Mouse (Mus musculus) mature B cell (primary cell): Measurements from ENCODE around the gene Meox1.

ENCODE experiments used
- in situ Hi-C: fragments of 300-500 bp; cut with MboI; formaldehyde crosslinking; loops from 2 replicates; pipeline ENCODE4 v1.14.3; 2019

Meox1 gene

DNA sequence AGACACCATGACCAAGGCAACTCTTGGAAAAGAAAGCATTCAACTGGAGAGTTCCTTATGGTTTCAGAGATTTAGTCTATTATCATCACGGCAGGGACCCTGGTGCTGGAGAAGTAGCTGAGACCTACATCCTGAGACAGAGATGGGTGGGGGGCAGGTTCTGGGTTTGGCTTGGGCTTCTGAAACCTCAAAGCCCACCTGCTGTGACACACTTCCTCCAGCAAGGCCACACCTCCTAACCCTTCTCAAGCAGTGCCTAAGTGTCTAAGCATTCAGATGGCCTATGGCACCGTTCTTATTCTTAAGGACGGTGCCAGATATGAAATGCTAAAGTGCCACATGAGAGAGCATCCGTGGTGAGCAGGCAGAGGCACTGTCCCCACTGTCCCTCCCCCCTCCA is 4.2 kb upstream of the Meox1 start:
- in situ Hi-C loops: no loop called here

DNA sequence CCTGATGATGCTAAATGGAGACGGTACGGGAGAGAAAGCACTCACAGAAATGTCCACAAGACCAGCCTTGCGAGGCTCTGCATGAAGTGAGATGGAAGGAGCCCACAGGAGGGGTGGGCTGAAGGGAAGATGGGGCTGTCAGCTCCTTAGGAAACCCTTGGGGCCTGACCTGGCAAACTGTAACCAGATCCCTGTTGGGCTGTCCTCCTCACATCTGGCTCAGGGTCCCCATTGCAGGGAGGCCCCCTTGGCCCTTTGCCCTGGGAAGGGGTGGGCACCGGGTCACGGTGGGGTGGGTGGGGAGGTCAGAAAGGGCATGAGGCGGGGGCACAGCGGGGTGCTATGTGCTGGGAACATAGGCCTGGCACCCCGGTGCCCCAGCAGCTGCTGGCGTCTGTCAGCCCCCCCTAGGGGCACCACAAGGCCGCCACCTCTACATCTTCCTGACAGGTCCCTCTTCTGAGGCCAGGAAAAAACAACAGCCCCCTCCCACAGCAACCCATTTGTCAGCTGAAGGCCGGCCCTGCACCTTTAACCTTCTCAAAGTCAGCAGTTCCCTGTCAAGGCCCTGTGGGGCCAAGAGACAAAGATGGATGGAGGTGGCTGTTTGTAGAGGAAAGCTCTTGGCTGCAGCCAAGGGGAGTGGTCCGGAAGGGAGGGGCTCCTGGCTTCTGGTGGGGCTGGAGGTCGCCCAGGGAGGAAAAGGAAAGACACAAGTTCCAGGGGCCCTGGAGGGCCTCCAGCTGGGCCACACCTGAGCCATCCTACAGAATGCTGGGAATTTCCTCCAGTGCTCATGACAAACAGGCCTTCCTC is 2.6 kb upstream of the Meox1 start:
- in situ Hi-C loops: no loop called here

DNA sequence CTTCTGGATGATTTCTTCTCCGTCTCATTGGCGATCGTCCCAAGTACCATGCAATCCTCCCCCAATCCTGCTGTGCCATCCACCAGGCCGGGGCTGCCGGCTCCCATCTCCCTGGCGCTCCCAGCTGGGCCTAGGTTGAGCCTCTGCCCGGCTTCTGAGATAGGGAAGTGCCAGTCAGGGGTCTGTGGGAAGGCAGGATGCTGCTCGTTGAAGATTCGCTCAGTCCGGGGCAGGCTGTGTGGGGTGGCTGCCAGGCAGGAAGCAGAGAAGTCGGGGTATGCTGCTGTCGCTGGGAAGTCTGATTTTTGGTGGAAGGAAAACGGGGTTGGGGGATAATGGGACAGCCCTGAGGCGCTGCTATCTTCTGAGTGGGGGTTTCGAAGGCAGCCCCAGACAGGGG is 614 bp downstream of the Meox1 start:
- in situ Hi-C loops: no loop called here

DNA sequence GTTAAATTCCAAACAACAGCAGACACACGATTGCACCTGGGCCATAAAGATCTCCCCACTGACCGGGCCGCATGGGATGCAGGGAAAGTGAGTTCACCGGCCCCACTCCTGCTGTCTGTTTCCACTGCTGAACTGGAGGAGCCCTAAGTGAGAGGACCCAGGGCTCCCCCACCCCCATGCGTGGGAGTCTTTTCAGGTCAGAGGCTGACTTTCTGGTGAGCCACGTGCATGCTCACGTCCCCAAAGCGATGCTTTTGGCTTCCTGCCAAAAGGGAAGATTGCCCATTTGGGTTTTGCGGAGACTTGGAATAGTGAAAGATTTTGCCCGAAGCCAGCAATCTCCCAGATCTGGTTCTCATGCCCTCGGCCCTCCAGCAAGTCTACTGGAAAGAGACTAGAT is 2.7 kb downstream of the Meox1 start:
- in situ Hi-C loops: no loop called here

DNA sequence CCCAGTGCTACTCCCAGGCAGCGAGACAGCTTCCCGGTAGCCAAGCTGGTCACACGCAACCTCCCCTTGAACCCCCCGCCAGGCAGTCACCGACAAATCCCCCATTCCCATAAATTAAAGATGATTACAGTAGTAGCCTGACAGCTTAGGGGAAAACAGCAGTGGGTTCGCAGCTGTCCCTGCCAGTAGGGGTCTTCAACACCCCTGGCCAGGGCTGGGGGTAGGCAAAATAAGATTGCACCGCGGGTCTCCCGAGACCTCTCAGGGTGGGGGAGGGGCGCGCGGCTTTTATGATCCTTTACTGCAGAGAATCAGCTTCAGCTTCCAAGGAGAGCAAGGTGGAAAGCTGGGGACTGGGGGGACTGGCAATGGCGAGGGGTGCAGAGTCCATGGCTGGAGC is 4.4 kb downstream of the Meox1 start:
- in situ Hi-C loops: no loop called here

DNA sequence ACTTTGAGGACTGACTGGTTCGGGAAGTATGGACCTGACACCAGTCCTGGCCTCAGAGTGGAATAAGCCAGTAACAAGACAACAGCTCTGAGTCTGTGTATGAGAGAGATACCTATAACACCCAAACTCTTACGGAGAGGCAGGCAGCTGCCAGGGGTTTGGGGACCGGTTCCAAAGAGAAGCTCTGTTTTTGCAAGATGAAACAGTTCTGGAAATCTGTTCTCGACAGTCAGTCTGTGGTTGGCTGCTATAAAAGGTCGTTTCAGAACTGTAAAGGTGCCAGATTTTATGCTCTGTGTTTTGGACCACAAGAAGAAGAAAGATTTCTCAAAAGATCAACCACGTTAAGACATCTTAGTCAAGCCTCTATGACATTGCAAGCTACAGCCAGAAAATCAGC is 5.4 kb downstream of the Meox1 start:
- in situ Hi-C loops: no loop called here

DNA sequence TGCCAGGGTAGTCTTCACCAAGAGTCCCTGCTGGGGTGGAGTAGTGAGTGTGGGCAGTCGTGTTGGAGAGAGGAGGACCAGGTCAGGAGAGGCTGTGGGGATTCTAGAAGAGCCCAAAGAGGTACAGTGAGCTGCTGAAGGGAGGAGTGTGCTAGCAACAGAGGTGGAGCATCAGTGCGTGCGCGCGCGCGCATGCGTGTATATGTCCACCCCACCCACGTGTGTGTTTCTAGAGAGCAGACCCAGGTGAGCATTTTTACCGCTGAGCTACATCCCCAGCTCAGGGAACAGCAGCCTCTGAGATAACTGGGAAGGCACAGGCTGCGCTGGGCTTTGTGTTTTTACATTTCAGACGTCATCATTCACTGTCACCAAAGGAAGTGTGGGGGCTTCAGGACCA is 7.7 kb downstream of the Meox1 start:
- in situ Hi-C loops: no loop called here

DNA sequence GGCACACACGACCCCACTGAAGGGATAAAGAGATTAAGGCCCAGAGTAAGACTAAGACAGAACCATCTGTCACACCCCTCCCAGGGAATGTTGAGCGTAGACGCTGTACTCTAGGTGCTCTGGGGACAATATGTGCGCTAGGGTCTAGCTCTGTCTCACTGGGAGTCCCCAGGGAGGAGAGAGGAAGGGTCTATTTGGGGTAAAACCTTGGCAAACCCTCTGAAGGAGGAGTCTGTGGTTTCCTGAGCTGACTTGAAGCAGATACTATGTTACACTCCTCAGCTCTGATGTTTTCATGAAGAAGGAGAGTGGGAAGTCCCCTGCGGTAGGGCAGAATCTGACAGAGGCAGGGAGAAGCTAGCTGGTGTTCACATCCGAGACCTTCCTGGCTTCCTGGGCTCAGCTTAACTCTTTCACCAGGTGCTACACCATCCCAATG is 8.3 kb downstream of the Meox1 start:
- in situ Hi-C loops: no loop called here

DNA sequence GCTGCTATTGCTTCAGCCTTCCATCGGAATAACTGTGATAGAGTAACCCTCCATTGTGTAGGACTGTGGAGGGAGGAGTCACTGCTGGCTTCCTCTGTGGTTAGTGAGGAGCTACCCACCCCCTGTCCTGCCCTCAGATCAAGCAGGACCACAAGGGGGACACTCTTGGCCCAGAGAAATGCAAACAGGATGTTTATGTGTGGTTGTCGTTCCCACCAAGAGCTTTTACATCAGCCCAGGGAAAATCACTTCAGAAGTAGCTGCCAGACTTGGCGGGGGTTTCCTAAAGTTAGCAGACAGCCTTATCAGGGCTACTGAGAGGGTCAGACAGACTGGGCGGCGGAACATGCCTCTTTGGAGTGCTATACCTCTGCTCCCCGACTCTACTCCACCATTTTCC is 8.9 kb downstream of the Meox1 start:
- in situ Hi-C loops: no loop called here

DNA sequence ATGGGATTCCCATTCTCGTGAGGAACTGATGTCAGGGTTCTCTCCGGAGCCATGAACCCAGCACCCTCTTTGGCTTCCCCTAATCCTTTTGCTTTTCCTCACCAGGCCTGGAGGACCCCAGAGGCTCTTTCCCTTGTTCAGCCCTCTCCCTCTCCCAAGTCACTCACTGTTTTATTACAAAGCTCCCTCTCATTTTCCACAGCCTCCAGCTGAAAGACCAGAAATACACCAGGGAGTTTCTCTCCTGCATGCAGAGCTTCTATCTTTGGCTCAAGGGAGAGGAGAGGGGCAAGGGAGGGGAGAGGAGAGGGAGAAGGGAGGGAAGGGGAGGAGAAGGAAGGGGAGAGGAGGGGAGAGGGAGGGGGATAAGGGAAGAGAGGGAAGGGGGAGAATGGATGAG is 10.3 kb downstream of the Meox1 start:
- in situ Hi-C loops: no loop called here

DNA sequence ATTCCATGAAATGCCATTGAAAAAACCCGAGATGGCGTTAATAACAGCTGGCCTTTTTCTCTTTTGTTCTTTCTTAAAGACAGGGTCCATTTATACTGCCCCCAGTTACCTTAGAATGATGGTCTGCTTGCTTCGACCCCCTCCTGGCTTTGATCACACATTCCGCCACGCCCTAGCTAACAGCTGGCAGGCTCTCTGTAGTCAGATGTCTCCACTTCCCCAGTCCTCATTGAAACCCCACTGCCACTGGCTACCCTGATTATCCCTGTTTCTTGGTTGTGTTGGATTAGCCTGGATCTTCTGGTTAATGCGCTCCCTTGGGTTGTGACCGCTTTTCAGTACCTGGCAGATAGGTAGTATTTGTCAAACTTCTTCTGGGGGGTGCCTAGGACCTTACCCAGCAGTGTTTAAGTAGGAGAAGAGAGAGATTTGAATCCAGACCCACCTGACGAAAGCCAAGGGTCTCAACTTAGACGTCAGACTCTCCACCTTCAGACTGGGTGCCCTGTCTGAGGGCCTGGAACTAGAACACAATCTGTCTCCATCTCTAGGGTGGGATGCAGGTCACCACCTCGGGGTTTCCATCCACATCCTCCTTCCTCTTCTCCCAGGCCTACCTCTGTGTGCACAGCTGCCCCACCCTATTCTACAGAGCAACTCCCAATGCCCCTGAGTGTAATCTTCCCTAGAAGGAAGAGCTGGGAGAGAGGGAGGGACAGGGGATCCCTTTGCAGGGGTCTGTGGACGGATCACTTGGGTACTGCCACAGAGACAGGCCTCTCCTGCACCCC is 11.5 kb downstream of the Meox1 start:
- in situ Hi-C loops: no loop called here

DNA sequence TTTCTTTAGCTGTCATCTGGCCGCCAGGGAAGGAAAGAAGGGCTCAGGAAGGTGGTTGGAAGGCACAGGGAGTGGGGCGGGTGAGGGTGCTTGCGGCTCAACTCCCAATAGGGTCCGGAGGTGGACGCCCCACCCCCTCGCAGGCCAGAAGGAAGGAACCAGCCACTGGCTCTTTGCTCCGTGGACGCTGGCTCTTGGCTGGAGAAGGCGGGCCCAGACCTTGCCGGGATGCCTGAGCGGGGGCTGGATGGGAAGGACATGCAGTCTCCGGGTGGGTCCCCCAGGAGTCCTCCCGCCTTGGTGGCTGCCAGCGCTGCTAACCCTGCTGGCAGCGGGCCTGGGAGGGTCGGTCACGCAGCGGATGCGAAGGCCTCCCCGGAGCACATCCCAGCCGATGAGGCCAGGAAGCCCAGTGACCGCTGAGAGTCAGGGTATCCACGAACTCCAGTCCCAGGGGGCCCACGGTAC is 12.5 kb downstream of the Meox1 start:
- in situ Hi-C loops: no loop called here

DNA sequence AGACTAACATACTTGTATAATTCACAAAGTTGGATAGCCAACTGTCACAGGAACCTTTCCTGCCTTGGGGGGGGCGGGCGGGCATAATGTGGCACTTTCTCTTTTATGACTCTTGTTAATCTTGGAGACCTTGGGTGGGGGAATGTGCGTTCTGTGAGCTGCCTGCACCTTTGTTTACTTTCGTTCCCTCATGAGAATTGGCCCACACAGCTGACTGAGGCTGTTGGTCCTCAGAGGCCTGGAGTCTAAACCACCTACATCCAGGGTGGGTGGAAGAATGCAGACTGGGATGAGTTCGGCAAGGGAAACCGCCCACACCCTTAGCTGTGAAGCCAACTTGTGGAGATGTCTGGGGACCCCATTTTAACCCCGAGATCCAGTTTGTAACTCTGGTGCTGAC is 13.0 kb downstream of the Meox1 start:
- in situ Hi-C loops: no loop called here

DNA sequence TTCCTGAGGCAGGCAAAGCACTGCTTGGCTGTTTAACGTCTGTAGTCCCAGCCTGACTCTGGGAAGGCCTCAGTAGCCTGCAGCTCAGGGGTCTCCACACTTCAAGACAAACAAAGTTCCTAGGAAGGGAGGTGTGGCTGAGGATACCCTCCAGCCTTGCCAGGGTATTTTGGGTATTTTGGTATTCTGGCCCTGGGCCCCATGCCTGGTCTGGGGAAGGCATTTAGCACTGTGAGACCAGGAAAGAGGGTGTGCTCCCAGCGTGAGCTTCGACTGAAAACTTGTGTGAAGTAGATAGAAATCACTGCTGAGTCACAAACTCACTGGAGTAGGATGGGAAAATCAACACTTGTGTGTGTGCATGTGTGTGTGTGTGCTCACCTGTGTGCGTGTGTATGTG is 14.5 kb downstream of the Meox1 start:
- in situ Hi-C loops: no loop called here

DNA sequence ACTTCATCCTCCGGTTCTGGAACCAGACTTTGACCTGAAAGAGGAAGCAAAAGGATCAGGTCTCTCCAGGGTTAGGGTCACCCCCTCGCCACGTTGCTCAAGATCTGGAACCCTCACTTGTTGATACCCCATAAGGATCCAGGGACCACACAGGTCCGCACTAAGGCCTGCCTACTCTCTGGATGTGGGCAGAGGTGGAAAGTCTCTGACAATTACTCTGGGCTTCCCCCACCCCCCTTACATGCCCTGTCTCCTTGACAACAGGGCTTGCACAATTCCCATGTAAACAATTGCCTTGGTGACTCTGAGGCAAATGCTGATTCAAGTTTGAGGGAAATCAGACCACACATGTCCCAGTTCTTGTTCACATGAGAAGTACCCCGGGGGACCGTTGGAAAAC is 15.5 kb downstream of the Meox1 start:
- in situ Hi-C loops: no loop called here

DNA sequence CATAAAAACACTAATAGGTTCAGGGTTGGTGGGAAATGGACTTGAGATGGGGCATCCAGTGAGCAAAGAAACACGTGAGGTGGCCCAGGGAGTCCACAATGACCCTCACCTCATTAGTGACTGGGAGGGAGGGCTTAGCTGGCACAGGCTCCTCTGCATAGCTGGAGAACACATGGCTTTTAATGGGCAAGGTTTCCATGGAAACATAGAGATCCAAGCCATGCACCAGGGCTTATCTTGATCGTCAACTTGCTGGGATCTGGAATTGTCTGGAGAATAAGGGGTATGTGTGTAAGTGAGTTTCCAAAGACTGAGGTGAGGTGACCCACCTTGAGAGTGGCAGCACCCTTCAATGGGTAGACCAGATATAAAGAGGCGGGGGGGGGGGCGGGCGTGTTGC is 19.2 kb downstream of the Meox1 start:
- in situ Hi-C loops: no loop called here

DNA sequence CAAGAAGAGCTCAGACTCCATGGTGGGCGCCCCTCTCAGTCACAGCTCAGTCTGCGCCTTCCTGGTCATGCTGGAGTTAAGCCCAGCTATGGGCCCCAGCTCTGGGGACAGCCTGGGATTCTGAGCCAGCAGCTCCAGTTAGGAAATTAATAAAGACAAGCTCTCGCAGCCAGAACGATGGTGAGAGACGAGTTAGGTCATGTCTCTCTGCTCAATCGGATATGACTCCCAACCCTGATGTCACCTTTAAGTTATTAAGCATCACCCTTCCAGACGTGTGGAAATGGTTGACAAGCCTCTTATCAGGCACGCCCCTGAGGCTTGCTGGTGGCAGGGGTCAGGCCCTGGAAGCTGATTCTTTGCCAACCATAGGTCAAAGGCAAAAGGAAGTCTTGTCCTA is 20.3 kb downstream of the Meox1 start:
- in situ Hi-C loops: no loop called here

DNA sequence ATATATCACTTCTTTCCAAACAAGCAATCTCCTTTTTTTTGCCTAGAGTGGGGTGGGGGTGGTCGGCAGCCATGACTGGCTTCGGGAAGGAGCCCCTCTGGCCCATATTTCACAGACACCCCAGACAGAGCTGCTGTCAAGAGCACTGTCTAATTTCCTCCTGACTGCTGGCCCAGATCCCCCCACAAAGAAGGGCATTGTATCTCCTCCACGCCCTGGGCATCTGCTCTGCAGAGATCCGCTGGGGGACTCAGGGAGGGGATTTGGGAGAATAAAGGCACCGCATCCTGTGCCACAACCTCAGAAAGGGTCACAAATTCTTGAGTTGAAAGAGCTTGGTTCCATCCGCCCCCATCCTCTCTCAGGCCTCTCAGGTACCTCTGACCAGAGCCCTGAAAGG is 22.7 kb downstream of the Meox1 start:
- in situ Hi-C loops: no loop called here

DNA sequence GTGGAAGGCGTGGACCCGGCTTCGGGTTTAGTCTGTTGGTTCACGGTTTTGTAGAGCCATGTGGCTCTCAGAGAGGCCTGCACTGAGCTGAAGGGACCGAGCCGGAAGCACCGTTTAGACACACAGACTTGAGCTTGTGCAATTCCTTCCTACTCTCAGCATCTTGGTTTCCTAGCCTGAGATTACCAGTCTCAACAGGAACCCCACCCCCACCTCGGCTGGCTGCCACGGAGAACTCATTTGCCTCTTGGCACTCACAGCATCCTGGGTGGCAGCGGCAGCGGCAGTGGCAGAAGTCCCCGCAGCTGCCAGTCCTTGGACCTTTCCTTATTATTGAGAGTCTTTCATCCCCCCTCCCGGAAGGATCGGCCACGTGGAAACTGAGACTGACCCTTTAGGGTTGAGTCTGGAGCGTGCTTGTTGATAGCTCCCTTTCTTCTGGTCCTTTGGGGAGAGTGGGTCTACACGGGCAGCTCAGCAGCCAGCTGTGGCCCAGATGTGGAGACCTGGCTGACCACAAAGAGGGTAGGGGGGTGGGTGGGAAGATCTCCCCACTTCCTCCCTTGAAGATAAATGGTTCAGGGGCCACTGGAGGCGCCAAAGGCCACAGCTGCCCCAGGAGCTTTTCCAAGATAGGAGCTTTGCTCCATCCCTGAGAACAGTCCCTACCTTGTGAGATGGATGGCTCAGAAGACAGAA is 24.0 kb downstream of the Meox1 start:
- in situ Hi-C loops: no loop called here

DNA sequence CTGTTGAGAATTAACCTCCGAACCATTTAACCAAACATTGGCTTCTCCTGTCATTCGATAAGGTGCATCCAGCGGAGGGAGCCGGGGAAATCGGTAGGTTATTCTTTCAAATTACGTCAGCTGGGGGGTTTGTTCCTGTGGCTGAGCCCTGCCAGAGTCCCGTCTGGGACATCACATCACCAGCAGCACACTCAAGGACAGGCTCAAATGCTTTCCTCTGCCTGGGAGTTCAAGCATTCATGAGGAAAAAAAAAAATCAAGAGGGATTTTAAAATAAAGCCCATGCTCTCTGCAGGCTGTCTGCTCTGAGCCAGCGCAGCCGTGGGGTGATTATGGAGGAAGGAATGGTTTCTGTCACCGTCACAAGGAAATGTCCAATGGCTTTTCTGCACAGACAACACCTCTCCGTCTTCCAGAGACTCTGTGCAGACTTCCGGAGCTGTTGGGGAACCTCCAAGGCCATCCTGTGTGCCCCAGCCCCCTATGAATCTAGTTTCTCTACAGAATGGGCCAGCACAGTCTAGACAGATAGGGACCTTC is 26.6 kb downstream of the Meox1 start:
- in situ Hi-C loops: no loop called here

DNA sequence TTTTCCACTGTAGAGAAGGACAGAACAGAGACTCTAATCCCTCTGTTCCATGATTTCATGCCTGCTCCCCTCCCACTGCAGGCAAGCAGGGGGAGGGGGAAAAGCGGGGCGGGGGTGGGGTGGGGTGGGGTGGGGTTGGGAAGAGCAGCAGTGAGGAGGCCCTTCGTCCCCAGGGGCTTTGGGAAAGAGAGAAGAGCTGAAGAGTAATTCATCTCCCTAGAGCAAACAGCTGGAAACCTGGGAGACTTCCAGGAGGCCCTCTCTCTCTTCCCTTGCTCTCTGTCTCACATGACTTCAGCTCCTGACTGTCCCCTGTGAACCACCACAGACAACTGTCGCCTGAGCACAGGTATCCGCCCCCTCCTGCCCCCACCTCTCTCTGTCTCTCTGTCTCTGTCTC is 35.4 kb downstream of the Meox1 start:
- in situ Hi-C loops: no loop called here

DNA sequence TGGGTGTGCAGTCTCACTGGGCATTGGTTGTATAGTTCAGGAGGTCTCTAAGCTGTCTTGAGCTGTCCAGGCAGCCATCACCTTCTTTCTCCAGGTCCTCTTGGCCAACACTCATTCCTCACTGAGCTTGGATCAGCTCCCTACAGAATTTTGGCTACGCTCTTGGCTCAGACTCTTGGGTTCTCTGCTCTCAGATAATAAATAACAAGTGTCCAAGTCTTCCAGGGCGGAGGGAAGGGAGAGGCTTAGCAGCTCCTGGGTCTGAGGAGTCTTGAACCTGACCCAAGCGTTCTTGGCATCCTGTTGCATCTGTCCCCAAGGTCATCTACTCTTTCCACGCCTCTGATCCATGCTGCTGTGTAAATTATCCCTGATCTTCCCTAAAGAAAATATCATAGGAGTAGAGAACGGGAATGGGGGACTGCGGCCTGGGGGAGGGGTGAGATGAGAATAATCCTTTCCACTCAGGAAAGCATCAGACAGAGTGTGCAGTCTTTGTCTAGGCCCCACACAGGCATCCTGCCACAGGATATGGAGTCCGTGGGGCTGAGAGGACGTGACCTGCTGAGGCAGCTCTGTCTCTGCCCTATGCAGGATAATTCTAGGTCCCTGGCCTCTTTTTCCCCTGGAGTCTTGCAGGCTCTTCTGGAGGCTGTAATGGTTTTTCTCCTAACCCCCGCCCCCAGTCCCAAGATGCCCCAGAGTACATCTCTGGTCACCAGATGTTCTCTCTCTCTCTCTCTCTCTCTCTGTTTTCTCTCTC is 38.0 kb downstream of the Meox1 start:
- in situ Hi-C loops: no loop called here
